Mouse (Mus musculus) hindbrain, embryonic 11.5 days (tissue): ENCODE measurements around the gene Edrf1. TPM values are rescaled to one million over a fixed set of nuclear protein-coding genes. Genes with fewer than 3 reads are reported as not detected.

Experiments
- polyA plus RNA-seq: library from polyadenylated mRNA; unstranded; fragments of >200 nt; fragmentation: Nextera tagmentation; extraction: Ambion mirVana; gene quantifications from 2 replicates; pipeline ENCODE4 v1.2.1, GENCODE M21; 2014

Gene Edrf1
- polyA plus RNA-seq, 1 experiment from 2014 or later = 29.0 TPM

Other genes starting within 250 kb of the Edrf1 start
- gene Tex36, start 35.4 kb upstream of the Edrf1 start, polyA plus RNA-seq = not detected in 2 replicates
- not detected in 2 replicates for gene Mmp21, start 42.5 kb downstream of the Edrf1 start, polyA plus RNA-seq
- gene Bccip, start 71.8 kb downstream of the Edrf1 start, polyA plus RNA-seq = 160 TPM in 2 replicates
- 39.5 and 42.8 TPM in 2 replicates for gene Uros, start 72.5 kb downstream of the Edrf1 start, polyA plus RNA-seq
- 2.2 and 2.9 TPM in 2 replicates for gene Fank1, start 139.3 kb downstream of the Edrf1 start, polyA plus RNA-seq
- gene Dhx32, start 145.2 kb downstream of the Edrf1 start, polyA plus RNA-seq = 43.7 and 48.8 TPM in 2 replicates